Mouse (Mus musculus) intestine, embryonic 16.5 days (tissue): Measurements from ENCODE around the gene Coq6. TPM values are rescaled to one million over a fixed set of nuclear protein-coding genes. Genes with fewer than 3 reads are reported as not detected.
A peak's percentile ranks its signal among the peaks of the same experiment; 100 is the strongest.

Experiments
- ATAC-seq: fragments of 200-750 bp; cut with Nextera tagmentation; 2 replicates; pipeline ENCODE4 v1.8.0; 2017; ENCODE audit warnings: moderate TSS enrichment, moderate library complexity
- H3K27ac ChIP-seq: fragments of 300-500 bp; sonication (generic); 2 replicates; pipeline ENCODE4 v1.5.1; 2014; ENCODE audit warnings: mild to moderate bottlenecking, low read length
- H3K27me3 ChIP-seq: fragments of 300-500 bp; sonication (generic); replicated peaks from 2 replicates; pipeline ENCODE4 v1.6.1; 2014; ENCODE audit warnings: low read length, control low read depth, mixed read lengths; ENCODE audit not compliant: control insufficient read depth, insufficient read depth
- H3K36me3 ChIP-seq: fragments of 300-500 bp; sonication (generic); 2 replicates; pipeline ENCODE4 v1.6.1; 2014; ENCODE audit warnings: low read length, control low read depth; ENCODE audit not compliant: control insufficient read depth, insufficient read depth
- H3K4me1 ChIP-seq: fragments of 300-500 bp; sonication (generic); 2 replicates; pipeline ENCODE4 v1.6.1; 2014; ENCODE audit warnings: low read length, control low read depth, mixed read lengths; ENCODE audit not compliant: control insufficient read depth, insufficient read depth
- H3K4me2 ChIP-seq: fragments of 300-500 bp; sonication (generic); 2 replicates; pipeline ENCODE4 v1.6.1; 2014; ENCODE audit warnings: low read depth, low read length, control low read depth
- H3K4me3 ChIP-seq: fragments of 300-500 bp; sonication (generic); 2 replicates; pipeline ENCODE4 v1.5.1; 2014; ENCODE audit warnings: mild to moderate bottlenecking, low read length
- H3K9ac ChIP-seq: fragments of 300-500 bp; sonication (generic); 2 replicates; pipeline ENCODE4 v1.6.1; 2014; ENCODE audit warnings: low read depth, low read length
- H3K9me3 ChIP-seq: fragments of 300-500 bp; sonication (generic); 2 replicates; pipeline ENCODE4 v1.6.1; 2016; ENCODE audit warnings: low read length, control low read depth; ENCODE audit not compliant: control insufficient read depth
- WGBS: fragments of 180-500 bp; shearing (Covaris S2); extraction: QIAGEN DNeasy Blood & Tissue Kit; methylation state at CpG from one replicate; pipeline ENCODE4 v1.1.7; 2014; 5-methylcytosine and 5-hydroxymethylcytosine counted together
- polyA plus RNA-seq: library from polyadenylated mRNA; unstranded; fragments of >200 nt; fragmentation: Nextera tagmentation; extraction: Ambion mirVana; gene quantifications from 2 replicates; pipeline ENCODE4 v1.2.1, GENCODE M21; 2015

Gene Coq6
- polyA plus RNA-seq, 1 experiment from 2014 or later: 53.8 TPM

DNA sequence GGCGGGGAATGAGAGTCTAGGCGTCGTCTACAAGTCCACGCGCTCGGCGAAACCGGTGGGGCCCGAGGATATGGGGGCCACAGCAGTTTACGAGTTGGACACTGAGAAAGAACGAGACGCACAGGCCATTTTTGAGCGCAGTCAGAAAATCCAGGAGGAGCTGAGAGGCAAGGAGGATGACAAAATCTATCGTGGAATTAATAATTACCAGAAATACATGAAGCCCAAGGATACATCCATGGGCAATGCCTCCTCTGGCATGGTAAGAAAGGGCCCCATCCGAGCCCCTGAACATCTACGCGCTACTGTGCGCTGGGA, 56.1 kb downstream of the Coq6 start:
- ATAC-seq: 0 out of 2 replicates have a peak, but pooled peaks have one; percentile 23
- Histone ChIP-seq H3K27ac (peak overlapping the region; percentile 48; the same call in 1 of the 2 replicates), H3K4me1 (0 out of 2 replicates have a peak, but pooled peaks cover 5% of the 10 kb centered on the region), H3K36me3 (no peaks in the 10 kb centered on the region), H3K9ac (peak overlapping the region; percentile 81), H3K4me2 (peak overlapping the region; percentile 93), H3K4me3 (peak overlapping the region; percentile 66), H3K9me3 (no peaks in the 10 kb centered on the region), H3K27me3 (no peaks in the 10 kb centered on the region)
- 31% methylated on average over 18 of the region's 18 CpGs for WGBS

Other genes with a start within 250 kb of the Coq6 start
- gene Dnal1, start 247.3 kb upstream of the Coq6 start, polyA plus RNA-seq: 2.4 and 3.4 TPM in 2 replicates
- 0.34 and 0.67 TPM in 2 replicates for gene Pnma1, start 213.2 kb upstream of the Coq6 start, polyA plus RNA-seq
- gene Elmsan1, start 142.8 kb upstream of the Coq6 start, polyA plus RNA-seq: 6.3 and 6.7 TPM in 2 replicates
- 58.1 and 60.2 TPM in 2 replicates for gene Ptgr2, start 76.4 kb upstream of the Coq6 start, polyA plus RNA-seq
- gene Zfp410, start 44.8 kb upstream of the Coq6 start, polyA plus RNA-seq: 54.8 and 61.5 TPM in 2 replicates
- gene Fam161b, start 176 bp downstream of the Coq6 start, polyA plus RNA-seq: 2.3 and 3.3 TPM in 2 replicates
- gene Entpd5, start 47.4 kb downstream of the Coq6 start, polyA plus RNA-seq: 53.0 and 60.2 TPM in 2 replicates
- gene Bbof1, start 47.4 kb downstream of the Coq6 start, polyA plus RNA-seq: 0.56 and 0.84 TPM in 2 replicates
- 20.0 and 23.3 TPM in 2 replicates for gene Rnf113a2, start 55.5 kb downstream of the Coq6 start, polyA plus RNA-seq
- 34.9 and 36.5 TPM in 2 replicates for gene Aldh6a1, start 89.3 kb downstream of the Coq6 start, polyA plus RNA-seq
- gene Lin52, start 89.8 kb downstream of the Coq6 start, polyA plus RNA-seq: 13.9 and 14.7 TPM in 2 replicates
- not detected in 2 replicates for gene Vsx2, start 208.1 kb downstream of the Coq6 start, polyA plus RNA-seq